Mouse (Mus musculus): ENCODE data around the gene Esyt3.

Esyt3 gene

DNA sequence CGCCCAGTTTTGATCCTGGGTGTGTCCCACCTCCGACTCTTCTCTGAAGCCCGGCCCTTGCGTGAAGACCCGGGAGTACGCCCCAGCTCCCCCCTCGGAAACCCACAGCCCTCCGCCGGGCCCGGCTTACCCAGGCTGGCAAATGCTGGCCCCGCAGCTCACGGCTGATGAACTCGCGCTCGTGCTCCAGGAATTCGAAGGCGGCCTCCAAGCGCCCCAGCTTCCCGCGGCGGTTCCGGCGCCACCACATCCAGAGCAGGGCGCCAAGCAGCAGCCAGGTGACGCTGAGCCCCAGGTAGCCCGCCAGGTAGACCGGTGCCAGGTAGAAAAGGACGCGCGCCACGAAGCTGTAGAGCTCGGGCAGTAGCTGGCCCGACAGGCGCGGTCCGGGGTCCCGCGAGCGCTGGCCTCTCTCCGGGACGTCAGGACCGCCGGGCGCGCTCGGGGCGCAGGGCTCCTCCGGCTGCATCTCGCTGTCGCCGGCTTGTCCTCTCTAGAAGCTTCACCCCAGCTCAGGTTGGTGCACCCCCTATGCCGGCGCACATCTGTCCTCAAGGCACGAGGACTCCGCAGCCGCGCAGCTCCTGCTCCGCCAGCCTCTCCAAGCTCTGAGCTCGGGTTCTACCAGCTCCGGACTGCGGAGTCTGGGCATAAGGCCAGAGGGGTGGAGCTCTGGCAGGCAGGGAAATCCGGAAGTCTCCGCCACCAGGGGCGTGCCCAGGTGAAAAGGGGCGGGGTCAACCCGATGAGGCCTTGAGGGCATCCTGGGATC, at the start of gene Esyt3:
Gene Esyt3, minus strand, starts transcription at position 637 of the 772 bp plus-strand sequence.
- DNase-seq (ENCODE audit: low read depth, low spot score): no peak

GRCm38 (mm10) chr9:99401288-99401974, 43.1 kb upstream of the Esyt3 start:
- no peak for DNase-seq (ENCODE audit: low read depth, low spot score)

GRCm38 (mm10) chr9:99400781-99401180, 42.4 kb upstream of the Esyt3 start:
- DNase-seq (ENCODE audit: low read depth, low spot score): no peak

DNA sequence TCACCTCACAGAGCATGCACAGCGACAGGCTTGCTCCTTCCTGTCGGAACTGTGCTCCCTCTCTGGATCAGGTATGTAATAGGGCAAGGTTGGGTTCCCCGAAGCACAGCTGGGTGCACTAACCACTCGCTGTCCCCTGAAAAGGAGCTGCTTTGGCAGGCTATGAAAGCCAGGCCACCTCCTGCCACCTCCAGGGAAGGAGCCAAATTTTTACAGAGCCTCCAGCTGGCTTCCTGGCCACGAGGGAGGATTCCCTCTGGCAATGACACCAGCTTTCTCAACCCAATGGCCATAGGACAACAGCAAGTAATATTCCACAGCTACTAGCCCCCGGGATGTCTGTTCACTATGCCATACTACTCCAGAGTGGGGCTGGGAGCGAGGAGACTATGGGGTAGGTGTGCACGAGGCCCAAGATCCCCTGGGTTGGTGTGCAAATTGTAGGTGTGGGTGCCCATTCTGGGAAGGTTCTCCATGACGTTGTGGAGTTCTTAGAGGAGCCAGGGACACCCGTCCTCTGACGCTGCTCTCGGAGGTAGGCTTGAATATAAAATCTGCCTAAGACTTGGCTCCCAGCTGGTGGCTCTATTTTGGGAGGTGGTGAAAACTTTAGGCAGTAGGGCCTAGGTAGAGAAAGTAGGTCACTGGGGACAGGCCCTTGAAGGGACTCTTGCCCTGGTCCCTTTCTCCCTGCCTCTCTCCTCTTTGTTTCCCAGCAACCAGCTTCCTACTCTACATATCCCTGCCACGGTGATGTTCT, 38.9 kb upstream of the Esyt3 start:
- no peak for DNase-seq (ENCODE audit: low read depth, low spot score)

- DNase-seq (ENCODE audit: low read depth, low spot score): no peak
Observed at GRCm38 (mm10) chr9:99394366-99394765, 36.0 kb upstream of the Esyt3 start.

- no peak for DNase-seq (ENCODE audit: low read depth, low spot score)
Observed at GRCm38 (mm10) chr9:99393146-99393545, 34.8 kb upstream of the Esyt3 start.

GRCm38 (mm10) chr9:99391557-99391956, 33.2 kb upstream of the Esyt3 start:
- DNase-seq (ENCODE audit: low read depth, low spot score): no peak

- no peak for DNase-seq (ENCODE audit: low read depth, low spot score)
Observed at GRCm38 (mm10) chr9:99390716-99391115, 32.4 kb upstream of the Esyt3 start.

DNA sequence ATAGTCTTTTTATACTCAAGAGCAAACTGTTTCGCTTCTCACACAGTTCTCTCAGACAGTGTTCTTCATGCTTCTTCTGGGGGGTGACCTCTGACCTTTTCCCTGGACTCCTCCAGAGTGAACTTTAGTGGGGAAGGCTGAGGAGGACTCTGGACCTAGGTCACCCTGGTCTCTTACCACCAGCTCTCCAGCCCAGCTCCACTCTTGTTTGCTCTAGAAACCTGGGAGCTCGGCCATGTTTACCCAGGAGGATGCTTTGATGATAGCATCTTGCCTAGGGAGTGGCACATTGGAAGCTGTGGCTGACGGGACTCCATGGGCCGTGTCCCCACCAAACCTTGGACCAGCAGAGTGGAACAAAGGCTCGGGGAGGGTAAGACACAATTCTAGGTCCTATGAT, 31.8 kb upstream of the Esyt3 start:
- DNase-seq (ENCODE audit: low read depth, low spot score): no peak

DNA sequence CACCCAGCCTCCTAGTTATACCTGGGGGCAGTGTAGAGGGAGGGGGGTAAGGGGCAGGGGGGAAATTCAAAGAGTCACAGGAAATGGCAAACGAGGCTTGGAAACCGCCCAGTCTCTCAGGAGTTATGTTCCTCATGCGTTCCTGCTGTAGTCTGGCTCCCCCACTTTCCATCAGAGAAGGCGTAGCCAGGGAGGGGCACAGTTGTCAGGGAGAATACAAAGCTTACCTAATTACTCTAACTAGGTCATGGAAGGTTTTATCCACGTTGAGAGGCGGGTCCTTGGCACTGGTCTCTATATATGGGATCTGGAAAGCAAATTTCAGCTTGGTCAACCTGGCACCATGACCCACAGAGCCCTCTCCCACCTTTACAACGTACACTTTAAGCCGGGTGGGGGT, 31.1 kb upstream of the Esyt3 start:
- no peak for DNase-seq (ENCODE audit: low read depth, low spot score)

DNA sequence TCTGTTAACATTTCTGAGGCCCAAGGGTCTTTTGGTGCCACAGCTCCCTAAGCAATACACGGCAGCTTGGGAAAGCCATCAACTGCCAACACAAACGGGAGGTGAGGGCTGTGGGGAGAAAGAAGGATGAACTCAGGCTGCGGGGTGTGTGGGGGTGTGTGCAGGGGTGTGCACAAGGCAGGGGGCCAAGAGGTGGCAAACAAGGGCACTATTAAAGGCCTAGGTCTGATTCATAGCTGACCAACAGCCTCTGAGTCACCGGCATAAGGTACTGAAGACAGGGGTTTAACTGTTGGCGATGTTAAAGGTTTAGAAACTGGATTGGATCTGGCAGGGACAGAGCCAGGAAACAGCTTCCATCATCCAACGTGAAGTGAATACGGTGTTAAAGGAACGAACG, 30.5 kb upstream of the Esyt3 start:
- DNase-seq (ENCODE audit: low read depth, low spot score): no peak

DNA sequence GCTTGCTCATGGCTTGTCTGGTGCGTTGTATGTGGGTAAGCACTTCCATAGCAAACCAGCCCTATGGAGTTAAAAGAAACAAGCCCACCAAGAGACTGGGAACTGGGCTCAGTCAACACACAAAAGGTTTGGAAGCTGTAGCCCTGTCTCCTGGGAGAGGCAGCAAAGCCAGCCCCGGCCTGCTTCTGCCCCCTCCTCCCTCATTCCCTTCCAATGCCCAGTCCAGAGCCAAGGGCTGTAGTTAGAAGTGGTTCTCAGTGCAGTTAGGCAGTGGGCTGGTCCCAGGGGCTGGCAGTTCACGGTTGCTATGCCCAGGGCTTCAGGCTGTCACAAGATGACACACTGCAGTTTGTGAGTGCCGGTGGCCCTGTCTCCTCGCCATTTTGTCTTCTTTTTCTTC, 29.7 kb upstream of the Esyt3 start:
- DNase-seq (ENCODE audit: low read depth, low spot score): no peak

DNA sequence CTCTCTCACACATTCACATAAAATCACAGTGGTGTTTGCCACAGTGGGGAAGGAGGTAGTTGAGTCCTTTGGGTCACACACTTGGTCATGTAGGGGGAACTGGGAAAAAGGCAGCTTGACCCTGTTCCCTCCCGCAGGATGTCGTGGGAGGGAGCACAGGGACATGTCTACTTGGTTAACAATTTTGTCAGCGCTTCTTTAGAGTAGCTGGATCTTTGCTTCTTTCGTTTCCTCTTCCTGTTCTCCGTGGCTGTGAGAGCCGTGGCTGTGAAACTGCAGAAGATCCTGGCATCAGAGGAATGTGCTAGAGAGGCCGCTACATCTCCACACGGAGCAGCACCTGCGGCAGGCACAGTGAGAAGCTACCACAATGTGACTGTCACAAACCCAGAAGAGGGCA, 24.2 kb upstream of the Esyt3 start:
- no peak for DNase-seq (ENCODE audit: low read depth, low spot score)

GRCm38 (mm10) chr9:99379194-99379593, 20.8 kb upstream of the Esyt3 start:
- no peak for DNase-seq (ENCODE audit: low read depth, low spot score)

DNA sequence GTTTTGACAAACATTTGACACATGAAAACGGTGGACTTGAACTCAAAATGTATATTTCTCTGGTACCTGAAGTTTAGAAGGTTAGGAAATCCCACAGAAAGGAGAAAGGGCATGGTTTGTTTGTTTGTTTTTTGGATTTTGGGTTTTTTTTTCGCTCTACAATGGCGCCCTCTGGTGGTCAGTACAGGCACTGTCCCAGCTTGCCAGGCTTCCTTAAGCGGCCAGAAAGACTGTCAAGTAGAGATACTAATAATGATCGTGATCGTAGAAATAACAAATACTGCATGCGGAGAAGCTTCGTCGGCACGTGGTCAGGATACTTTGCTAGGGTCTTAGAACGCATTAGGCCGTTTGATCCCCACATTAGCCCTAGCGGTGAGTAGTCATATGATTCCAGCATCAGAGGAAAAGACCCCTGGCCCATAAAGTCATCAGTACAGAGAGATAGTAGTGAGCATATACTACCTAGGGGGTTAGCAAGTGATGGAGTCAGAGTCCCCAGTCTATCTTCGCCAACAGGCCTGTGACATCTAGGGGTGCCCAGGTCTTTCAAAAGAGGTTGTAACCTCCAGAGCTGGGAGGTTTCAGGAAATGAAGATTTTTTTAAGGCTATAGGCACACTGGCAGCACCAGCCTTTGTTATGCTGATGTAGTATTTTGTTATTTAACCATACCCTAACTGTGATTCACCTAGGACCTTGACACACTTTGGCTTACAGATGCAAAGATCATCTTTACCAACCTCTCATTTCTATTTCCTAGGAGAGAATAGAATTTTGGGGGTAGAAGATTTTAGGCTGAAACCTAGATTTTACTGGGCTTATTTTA, 18.4 kb upstream of the Esyt3 start:
- DNase-seq (ENCODE audit: low read depth, low spot score): peak; percentile 64

DNA sequence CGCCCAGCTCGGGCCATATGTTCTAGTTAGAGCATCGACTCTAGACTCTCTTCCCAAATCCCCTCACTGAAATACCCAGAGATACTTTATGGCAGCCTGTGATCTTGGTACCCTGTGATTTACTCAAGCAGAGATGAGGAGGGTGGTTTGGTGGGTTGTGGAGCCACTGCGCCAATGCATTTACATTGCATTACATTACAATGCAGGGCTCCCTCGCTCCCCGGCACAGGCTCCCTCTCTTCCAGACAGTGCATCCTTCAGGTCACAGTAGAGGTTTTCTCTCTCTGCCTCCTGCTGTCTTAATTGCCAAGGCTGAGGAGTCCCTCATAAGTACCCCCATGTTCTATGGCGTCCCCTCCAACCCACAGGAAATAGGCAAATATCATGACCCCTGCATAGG, 10.1 kb upstream of the Esyt3 start:
- no peak for DNase-seq (ENCODE audit: low read depth, low spot score)

- DNase-seq (ENCODE audit: low read depth, low spot score): no peak
Observed at GRCm38 (mm10) chr9:99365906-99366305, 7.5 kb upstream of the Esyt3 start.

GRCm38 (mm10) chr9:99363076-99363475, 4.7 kb upstream of the Esyt3 start:
- no peak for DNase-seq (ENCODE audit: low read depth, low spot score)

DNA sequence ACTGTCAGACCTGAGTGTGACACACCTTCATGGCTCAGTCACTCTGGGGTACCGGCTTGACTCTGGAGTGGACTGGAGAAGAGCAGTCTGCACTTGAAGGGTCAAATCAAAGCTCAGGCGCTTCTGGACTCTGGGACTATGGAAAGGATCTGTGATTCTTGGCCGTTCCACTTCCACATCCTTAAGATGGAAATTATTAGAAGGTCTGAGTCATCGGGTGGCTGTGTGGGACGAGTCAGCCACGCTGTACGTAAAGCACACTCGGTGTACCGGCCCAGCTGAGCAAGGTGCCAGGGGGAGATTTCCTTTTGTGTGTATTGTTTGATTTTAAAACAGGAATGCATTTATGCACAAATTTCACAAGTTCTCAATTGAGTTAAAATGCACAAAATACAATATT, 3.6 kb upstream of the Esyt3 start:
- no peak for DNase-seq (ENCODE audit: low read depth, low spot score)

- no peak for DNase-seq (ENCODE audit: low read depth, low spot score)
Observed at GRCm38 (mm10) chr9:99359012-99359411, 655 bp upstream of the Esyt3 start.

GRCm38 (mm10) chr9:99357561-99357920, 816 bp downstream of the Esyt3 start:
- DNase-seq (ENCODE audit: low read depth, low spot score): no peak

- DNase-seq (ENCODE audit: low read depth, low spot score): no peak
Observed at GRCm38 (mm10) chr9:99355971-99356370, 2.4 kb downstream of the Esyt3 start.

All from forelimb bud, embryonic 11.5 days (tissue).